Mouse (Mus musculus) spleen, adult 2 months (tissue): Measurements from ENCODE around the gene Gpr62.

Experiments
- CTCF ChIP-seq: fragments of 200-500 bp; IDR thresholded peaks from 2 replicates; pipeline ENCODE4 v1.5.1; 2011; ENCODE audit warnings: mild to moderate bottlenecking, inconsistent platforms; ENCODE audit not compliant: insufficient read depth, insufficient read length, insufficient replicate concordance; ENCODE audit errors: extremely low read depth
- POLR2A ChIP-seq: fragments of 200-500 bp; IDR thresholded peaks from 2 replicates; pipeline ENCODE4 v1.6.1; 2011; ENCODE audit warnings: low read depth, low read length, inconsistent platforms

GRCm38 (mm10) chr9:106454071-106454761, 11.5 kb downstream of the Gpr62 start:
- TF ChIP-seq CTCF = no peak
- no peak for TF ChIP-seq POLR2A
